Mouse (Mus musculus): ENCODE results near the gene Atp7a. TPM values are rescaled to one million over a fixed set of nuclear protein-coding genes. Genes with fewer than 3 reads are reported as not detected.

The Atp7a gene
- total RNA-seq, 2 experiments from 2014 or later, result 9.8 to 10.5 TPM

DNA sequence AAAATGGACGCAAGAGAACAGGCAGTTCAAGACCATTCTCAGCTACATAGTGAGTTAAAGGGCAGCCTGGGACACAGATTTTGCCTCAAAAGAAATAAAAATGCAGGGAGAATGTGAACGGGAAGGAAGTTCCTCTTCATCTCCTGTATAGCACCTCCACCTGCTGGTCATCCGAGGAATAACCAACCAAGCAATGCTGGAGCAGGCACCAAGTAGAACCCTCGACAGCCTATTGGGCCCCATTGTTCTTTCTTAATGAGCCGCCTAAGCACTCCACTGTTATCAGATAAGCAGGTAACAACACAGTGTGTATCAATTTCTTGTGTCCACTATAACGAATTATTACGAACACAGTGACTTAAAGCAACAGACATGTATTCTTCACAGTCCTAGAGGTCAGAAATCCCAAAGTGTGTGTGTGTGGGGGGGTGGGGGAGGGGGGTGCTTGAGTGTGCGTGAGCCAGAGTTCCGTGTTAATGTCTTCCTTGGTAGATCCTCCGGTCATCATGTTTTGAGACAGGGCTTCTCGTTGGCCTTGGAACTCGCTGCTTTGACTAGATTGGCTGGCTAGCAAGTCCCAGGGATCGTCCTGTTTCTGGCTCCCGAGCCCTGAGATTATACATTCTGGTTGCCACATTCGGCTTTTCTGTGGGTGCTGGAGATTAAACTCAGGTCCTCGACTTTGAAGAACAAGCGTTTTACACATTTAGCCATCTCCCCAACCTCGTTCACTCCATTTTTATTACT, 144.2 kb downstream of the Atp7a start:
- peak; percentile 73 to 82 for DNase-seq (ENCODE audit: low spot score in 2 of 2)

- DNase-seq (ENCODE audit: low spot score in 2 of 2), result no peak
These were observed 144.7 kb downstream of the Atp7a start for GRCm38 (mm10) chrX:106171853-106172154.

Other genes with a start within 250 kb of the Atp7a start
- gene Atrx, start 97.9 kb upstream of the Atp7a start, total RNA-seq (2021), result 100 to 1,000 TPM; 217 TPM
- gene Magt1, start 15.4 kb upstream of the Atp7a start, total RNA-seq (2021), result 10 to 100 TPM; 14.5 to 21.5 TPM
- gene Cox7b, start 11.6 kb upstream of the Atp7a start, total RNA-seq (2021), result 100 to 1,000 TPM; 304 to 332 TPM
- 1 to 10 TPM; 1.3 to 1.4 TPM for gene Tlr13, start 115.9 kb downstream of the Atp7a start, total RNA-seq (2021)
- gene Pgk1, start 159.8 kb downstream of the Atp7a start, total RNA-seq (2021), result 100 to 1,000 TPM; 310 to 357 TPM
- 10 to 100 TPM; 30.0 to 31.4 TPM for gene Taf9b, start 193.9 kb downstream of the Atp7a start, total RNA-seq (2021)
- not detected for gene Fnd3c2, start 228.1 kb downstream of the Atp7a start, total RNA-seq (2021)